Mouse (Mus musculus) heart, postnatal 0 days (tissue): ENCODE results near the gene 1110059E24Rik. TPM values are rescaled to one million over a fixed set of nuclear protein-coding genes. Genes with fewer than 3 reads are reported as not detected.

Experiments
- ATAC-seq: fragments of 200-750 bp; cut with Nextera tagmentation; 2 replicates; pipeline ENCODE4 v1.8.0; 2017; ENCODE audit warnings: low read depth, moderate number of reproducible peaks, moderate library complexity; ENCODE audit not compliant: insufficient read depth
- DNase-seq: peaks from one replicate; pipeline ENCODE4 v3.0.0-alpha.2; 2016; ENCODE audit warnings: low spot score
- H3K27ac ChIP-seq: fragments of 300-500 bp; sonication (generic); 2 replicates; pipeline ENCODE4 v1.5.1; 2014; ENCODE audit warnings: low read depth, mild to moderate bottlenecking
- H3K27me3 ChIP-seq: fragments of 300-500 bp; sonication (generic); 2 replicates; pipeline ENCODE4 v1.6.1; 2014; ENCODE audit warnings: low read length, mixed read lengths; ENCODE audit not compliant: control insufficient read depth, insufficient read depth
- H3K36me3 ChIP-seq: fragments of 300-500 bp; sonication (generic); replicated peaks from 2 replicates; pipeline ENCODE4 v1.6.1; 2014; ENCODE audit warnings: low read length, mixed read lengths; ENCODE audit not compliant: control insufficient read depth, insufficient read depth
- H3K4me1 ChIP-seq: fragments of 300-500 bp; sonication (generic); 2 replicates; pipeline ENCODE4 v1.6.1; 2014; ENCODE audit warnings: antibody characterized with exemption; ENCODE audit not compliant: control insufficient read depth, insufficient read depth
- H3K4me2 ChIP-seq: fragments of 300-500 bp; sonication (generic); 2 replicates; pipeline ENCODE4 v1.6.1; 2014; ENCODE audit warnings: low read depth, mild to moderate bottlenecking, low read length, moderate library complexity
- H3K4me3 ChIP-seq: fragments of 300-500 bp; sonication (generic); 2 replicates; pipeline ENCODE4 v1.5.1; 2014; ENCODE audit warnings: low read depth, low read length
- H3K9ac ChIP-seq: fragments of 300-500 bp; sonication (generic); replicated peaks from 2 replicates; pipeline ENCODE4 v1.6.1; 2014; ENCODE audit warnings: low read depth, low read length, mixed read lengths
- H3K9me3 ChIP-seq: fragments of 300-500 bp; sonication (generic); replicated peaks from 2 replicates; pipeline ENCODE4 v1.6.1; 2016; ENCODE audit warnings: low read length; ENCODE audit not compliant: control insufficient read depth
- CTCF ChIP-seq: IDR thresholded peaks from 2 replicates; pipeline ENCODE4 v1.5.1; 2016; ENCODE audit warnings: antibody characterized with exemption, control low read depth, low read depth
- EP300 ChIP-seq: IDR thresholded peaks from 2 replicates; pipeline ENCODE4 v1.6.1; 2016; ENCODE audit warnings: antibody characterized with exemption, low read depth
- WGBS: fragments of 180-500 bp; shearing (Covaris S2); extraction: QIAGEN DNeasy Blood & Tissue Kit; methylation state at CpG from one replicate; pipeline ENCODE4 v1.1.7; 2014; 5-methylcytosine and 5-hydroxymethylcytosine counted together
- polyA plus RNA-seq: library from polyadenylated mRNA; unstranded; fragments of >200 nt; fragmentation: Nextera tagmentation; extraction: Ambion mirVana; gene quantifications from 2 replicates; pipeline ENCODE4 v1.2.1, GENCODE M21; 2015
- total RNA-seq: library from RNA; depleted of rRNA; stranded (reverse); fragments of >200 nt; gene quantifications from 2 replicates; pipeline ENCODE4 v1.2.3, GENCODE M21; 2014; ENCODE audit warnings: low replicate concordance

1110059E24Rik gene
- total and polyA plus RNA-seq, 2 experiments from 2014 or later, result 29.0 to 33.3 TPM

DNA sequence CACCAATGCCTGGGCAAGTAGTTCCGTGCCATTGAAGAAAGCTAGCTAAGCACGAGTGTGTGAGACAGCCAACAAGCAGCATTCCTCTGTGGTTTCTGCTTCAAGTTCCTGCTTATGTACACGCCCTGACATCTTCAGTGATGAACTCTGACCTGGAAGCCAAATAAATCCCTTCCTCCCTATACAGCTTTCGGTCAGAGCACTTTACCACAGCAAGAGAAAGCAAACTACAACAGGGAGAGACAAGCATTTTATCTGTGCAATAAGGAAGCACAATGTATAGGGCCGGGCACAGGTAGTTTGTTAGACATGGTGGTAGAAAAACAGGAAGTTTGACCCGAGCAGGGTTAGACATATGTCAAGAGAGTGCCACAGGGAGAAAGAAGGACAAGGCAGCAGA lies 6.6 kb downstream of the 1110059E24Rik start:
- H3K9me3 ChIP-seq, result no peaks in the 10 kb centered on the region
- TF ChIP-seq EP300 (no peak), CTCF (no peak)
- H3K4me3 ChIP-seq, result no peak overlapping the region
- DNase-seq, result no peak
- 72% methylated on average over 6 of the region's 6 CpGs for WGBS
- H3K27me3 ChIP-seq, result no peaks in the 10 kb centered on the region
- no peak for ATAC-seq
- H3K9ac ChIP-seq, result no peak overlapping the region
- H3K4me2 ChIP-seq, result no peak overlapping the region
- H3K36me3 ChIP-seq, result no peaks in the 10 kb centered on the region
- H3K27ac ChIP-seq, result no peak overlapping the region
- peaks cover 6% of the 10 kb centered on the region; the same call in 1 of the 2 replicates for H3K4me1 ChIP-seq

DNA sequence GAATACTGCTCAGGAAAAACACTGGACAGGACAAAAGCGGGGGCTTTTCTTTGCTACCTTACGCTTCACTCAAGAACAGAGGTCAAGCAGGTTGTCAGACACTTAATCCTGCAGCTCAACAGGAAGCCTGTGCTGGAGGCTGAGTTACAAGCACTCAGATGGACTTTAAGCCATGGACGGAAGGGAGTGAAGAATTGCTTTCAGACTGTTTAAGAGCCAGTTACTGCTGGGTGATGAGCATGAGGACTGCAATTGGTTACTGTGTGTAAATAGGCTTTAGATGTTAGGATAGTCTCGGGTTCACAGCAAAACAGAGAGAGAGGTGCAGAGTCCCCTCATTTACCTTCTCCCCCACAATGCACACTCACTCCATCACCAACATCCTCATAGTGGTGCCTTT lies 7.5 kb downstream of the 1110059E24Rik start:
- ATAC-seq (no peak), DNase-seq (no peak)
- H3K27me3 ChIP-seq, result no peaks in the 10 kb centered on the region
- H3K9ac ChIP-seq, result no peak overlapping the region
- H3K4me2 ChIP-seq, result no peak overlapping the region
- H3K27ac ChIP-seq, result no peak overlapping the region
- H3K4me3 ChIP-seq, result no peak overlapping the region
- WGBS, result 77% methylated on average over 4 of the region's 4 CpGs
- no peaks in the 10 kb centered on the region for H3K9me3 ChIP-seq
- no peaks in the 10 kb centered on the region for H3K4me1 ChIP-seq
- no peaks in the 10 kb centered on the region for H3K36me3 ChIP-seq
- TF ChIP-seq CTCF (no peak), EP300 (no peak)

GRCm38 (mm10) chr19:21643935-21644334 lies 8.8 kb downstream of the 1110059E24Rik start:
- Histone ChIP-seq H3K4me1 (no peaks in the 10 kb centered on the region), H3K27ac (no peak overlapping the region), H3K27me3 (no peaks in the 10 kb centered on the region), H3K4me3 (no peak overlapping the region), H3K4me2 (no peak overlapping the region), H3K9ac (no peak overlapping the region), H3K9me3 (no peaks in the 10 kb centered on the region), H3K36me3 (no peaks in the 10 kb centered on the region)
- no peak for TF ChIP-seq EP300
- no peak for TF ChIP-seq CTCF
- 83% methylated on average over 1 of the region's 1 CpGs for WGBS
- no peak for DNase-seq
- ATAC-seq, result no peak

DNA sequence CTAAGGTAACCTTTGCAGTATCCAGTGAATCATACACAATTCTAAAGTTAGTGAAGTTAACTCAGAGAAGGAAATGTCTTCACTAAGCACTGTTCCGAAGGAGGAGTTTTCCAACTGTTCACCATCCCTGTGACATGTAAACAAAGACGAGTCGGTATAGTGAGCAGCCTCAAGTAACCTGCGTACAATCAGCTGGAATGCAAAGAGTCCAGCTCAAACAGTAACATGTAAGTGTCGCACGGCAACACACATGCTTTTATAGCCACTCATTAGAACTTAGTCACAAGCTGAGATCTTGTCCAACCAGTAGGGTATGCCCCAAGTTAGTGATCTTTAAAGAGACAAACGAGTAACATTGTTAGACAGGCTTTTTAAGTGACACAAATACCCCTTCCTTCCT lies 15.1 kb downstream of the 1110059E24Rik start:
- H3K36me3 ChIP-seq, result no peaks in the 10 kb centered on the region; the same call in 1 of the 2 replicates
- no peak overlapping the region for H3K4me2 ChIP-seq
- WGBS, result 79% methylated on average over 7 of the region's 7 CpGs
- no peak for DNase-seq
- TF ChIP-seq CTCF (no peak), EP300 (no peak)
- no peak overlapping the region for H3K9ac ChIP-seq
- no peak overlapping the region for H3K27ac ChIP-seq
- H3K4me3 ChIP-seq, result no peak overlapping the region
- ATAC-seq, result no peak
- no peaks in the 10 kb centered on the region for H3K27me3 ChIP-seq
- no peaks in the 10 kb centered on the region for H3K9me3 ChIP-seq
- H3K4me1 ChIP-seq, result no peaks in the 10 kb centered on the region

- Histone ChIP-seq H3K9me3 (no peaks in the 10 kb centered on the region), H3K4me2 (no peak overlapping the region), H3K4me3 (no peak overlapping the region), H3K36me3 (no peaks in the 10 kb centered on the region; the same call in 1 of the 2 replicates), H3K27ac (no peak overlapping the region), H3K9ac (no peak overlapping the region), H3K27me3 (no peaks in the 10 kb centered on the region), H3K4me1 (no peaks in the 10 kb centered on the region)
- no peak for DNase-seq
- WGBS, result 70% methylated on average over 3 of the region's 3 CpGs
- TF ChIP-seq CTCF, result no peak
- no peak for TF ChIP-seq EP300
- no peak for ATAC-seq
These were observed 15.9 kb downstream of the 1110059E24Rik start for GRCm38 (mm10) chr19:21636907-21637306.

DNA sequence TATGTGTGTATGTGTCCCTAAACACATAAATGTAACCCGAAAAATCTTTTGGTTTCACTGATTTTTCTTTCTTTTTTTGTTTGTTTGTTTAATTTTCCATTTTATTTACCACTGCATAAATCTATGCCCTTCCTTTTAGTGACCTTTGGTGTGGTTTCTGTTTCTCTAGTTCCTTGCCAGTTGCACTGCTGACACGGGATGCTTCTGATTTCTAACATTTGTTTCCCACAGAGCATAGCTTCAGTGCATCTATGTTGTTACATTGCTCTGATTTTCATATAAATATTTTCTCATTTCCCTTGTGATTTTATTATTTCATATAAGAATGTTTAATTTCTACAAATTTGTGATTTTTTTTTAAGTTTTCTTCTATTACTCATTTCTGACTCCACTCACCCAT lies 17.4 kb downstream of the 1110059E24Rik start:
- ATAC-seq, result no peak

More for the DNA sequence above, 17.4 kb downstream of the 1110059E24Rik start:
- Histone ChIP-seq H3K9me3 (no peaks in the 10 kb centered on the region), H3K4me2 (no peak overlapping the region), H3K9ac (no peak overlapping the region), H3K36me3 (no peaks in the 10 kb centered on the region; the same call in 1 of the 2 replicates), H3K27me3 (no peaks in the 10 kb centered on the region), H3K4me3 (no peak overlapping the region), H3K27ac (no peak overlapping the region), H3K4me1 (peaks cover 7% of the 10 kb centered on the region; the same call in 1 of the 2 replicates)
- no peak for DNase-seq
- TF ChIP-seq CTCF, result no peak
- no peak for TF ChIP-seq EP300
- 87% methylated on average over 2 of the region's 2 CpGs for WGBS
